Mouse (Mus musculus): Measurements from ENCODE around the gene Acot4.
"Not testable (repeated sequence)": the region's sequence is repeated elsewhere in the genome, so short reads cannot be mapped to it uniquely, and the experiment has no call there.

Gene Acot4

GRCm38 (mm10) chr12:84071696-84072095 lies 33.5 kb downstream of the Acot4 start:
- in situ Hi-C loops (cut with MboI, MseI) = no loop called here

- in situ Hi-C loops (cut with MboI, MseI) = no loop called here
Observed at GRCm38 (mm10) chr12:84077371-84077990, 39.3 kb downstream of the Acot4 start.

GRCm38 (mm10) chr12:84083842-84084241 lies 45.7 kb downstream of the Acot4 start:
- in situ Hi-C loops (cut with MboI, MseI) = no loop called here

GRCm38 (mm10) chr12:84084581-84084980 lies 46.4 kb downstream of the Acot4 start:
- in situ Hi-C loops (cut with MboI, MseI) = no loop called here

- in situ Hi-C loops (cut with MboI, MseI) = not testable (repeated sequence)
Observed at GRCm38 (mm10) chr12:84094666-84095065, 56.5 kb downstream of the Acot4 start.
